Mouse (Mus musculus) forebrain, embryonic 15.5 days (tissue): ENCODE results near the gene Fgd2. TPM values are rescaled to one million over a fixed set of nuclear protein-coding genes. Genes with fewer than 3 reads are reported as not detected.

Experiments used
- ATAC-seq: fragments of 200-750 bp; cut with Nextera tagmentation; replicated peaks from 2 replicates; pipeline ENCODE4 v1.8.0; 2017; ENCODE audit warnings: mild to moderate bottlenecking, moderate TSS enrichment, moderate library complexity
- H3K27ac ChIP-seq: fragments of 300-500 bp; sonication (generic); replicated peaks from 2 replicates; pipeline ENCODE4 v1.5.1; 2015; ENCODE audit warnings: mild to moderate bottlenecking, inconsistent platforms
- H3K27me3 ChIP-seq: fragments of 300-500 bp; sonication (generic); 2 replicates; pipeline ENCODE4 v1.6.1; 2015; ENCODE audit warnings: inconsistent platforms
- H3K36me3 ChIP-seq: fragments of 300-500 bp; sonication (generic); 2 replicates; pipeline ENCODE4 v1.6.1; 2015; ENCODE audit warnings: mild to moderate bottlenecking, inconsistent platforms
- H3K4me1 ChIP-seq: fragments of 300-500 bp; sonication (generic); 2 replicates; pipeline ENCODE4 v1.6.1; 2015; ENCODE audit warnings: inconsistent platforms
- H3K4me2 ChIP-seq: fragments of 300-500 bp; sonication (generic); replicated peaks from 2 replicates; pipeline ENCODE4 v1.6.1; 2015; ENCODE audit warnings: mild to moderate bottlenecking, inconsistent platforms
- H3K4me3 ChIP-seq: fragments of 300-500 bp; sonication (generic); 2 replicates; pipeline ENCODE4 v1.5.1; 2015; ENCODE audit warnings: mild to moderate bottlenecking, inconsistent platforms
- H3K9ac ChIP-seq: fragments of 300-500 bp; sonication (generic); replicated peaks from 2 replicates; pipeline ENCODE4 v1.6.1; 2015; ENCODE audit warnings: mild to moderate bottlenecking, inconsistent platforms
- H3K9me3 ChIP-seq: fragments of 300-500 bp; sonication (generic); 2 replicates; pipeline ENCODE4 v1.6.1; 2016; ENCODE audit warnings: inconsistent platforms
- WGBS: fragments of 180-500 bp; shearing (Covaris S2); methylation state at CpG from one replicate; pipeline ENCODE4 v1.1.7; 2015; ENCODE audit warnings: mixed read lengths; 5-methylcytosine and 5-hydroxymethylcytosine counted together
- polyA plus RNA-seq: library from polyadenylated mRNA; unstranded; fragments of >200 nt; fragmentation: Nextera tagmentation; extraction: Ambion mirVana; gene quantifications from 2 replicates; pipeline ENCODE4 v1.2.1, GENCODE M21; 2015

Fgd2 gene
- polyA plus RNA-seq, 1 experiment from 2014 or later = 5.5 TPM

- Histone ChIP-seq H3K36me3 (no peaks in the 10 kb centered on the region), H3K27ac (no peak overlapping the region), H3K27me3 (no peaks in the 10 kb centered on the region), H3K4me2 (no peak overlapping the region), H3K9ac (no peak overlapping the region), H3K4me1 (peaks cover 22% of the 10 kb centered on the region), H3K9me3 (no peaks in the 10 kb centered on the region), H3K4me3 (no peak overlapping the region)
- 55% methylated on average over 6 of the region's 6 CpGs for WGBS
- ATAC-seq = no peak
Measured at GRCm38 (mm10) chr17:29396056-29396799, 35.5 kb downstream of the Fgd2 start.

GRCm38 (mm10) chr17:29396821-29397242, 36.1 kb downstream of the Fgd2 start:
- no peaks in the 10 kb centered on the region for H3K36me3 ChIP-seq
- no peak overlapping the region for H3K9ac ChIP-seq
- WGBS = 17% methylated on average over 6 of the region's 6 CpGs
- H3K4me3 ChIP-seq = no peak overlapping the region
- no peaks in the 10 kb centered on the region for H3K27me3 ChIP-seq
- H3K4me1 ChIP-seq = peaks cover 22% of the 10 kb centered on the region
- ATAC-seq = peak; percentile 64
- no peak overlapping the region for H3K27ac ChIP-seq
- no peaks in the 10 kb centered on the region for H3K9me3 ChIP-seq
- H3K4me2 ChIP-seq = no peak overlapping the region

- H3K27me3 ChIP-seq = no peaks in the 10 kb centered on the region
- peaks cover 22% of the 10 kb centered on the region for H3K4me1 ChIP-seq
- H3K36me3 ChIP-seq = no peaks in the 10 kb centered on the region
- H3K27ac ChIP-seq = peak overlapping the region; percentile 24
- ATAC-seq = peak; percentile 76; the same call in 1 of the 2 replicates
- H3K9me3 ChIP-seq = no peaks in the 10 kb centered on the region
- H3K4me3 ChIP-seq = peak overlapping the region; percentile 28
- peak overlapping the region; percentile 55 for H3K4me2 ChIP-seq
- peak overlapping the region; percentile 39 for H3K9ac ChIP-seq
- 3% methylated on average over 27 of the region's 27 CpGs for WGBS
Measured at GRCm38 (mm10) chr17:29397480-29398433, 37.0 kb downstream of the Fgd2 start.

GRCm38 (mm10) chr17:29398434-29399026, 37.8 kb downstream of the Fgd2 start:
- no peaks in the 10 kb centered on the region for H3K27me3 ChIP-seq
- H3K4me2 ChIP-seq = peak overlapping the region; percentile 55
- H3K36me3 ChIP-seq = no peaks in the 10 kb centered on the region
- WGBS = 13% methylated on average over 17 of the region's 17 CpGs
- peak overlapping the region; percentile 39 for H3K9ac ChIP-seq
- H3K4me1 ChIP-seq = peaks cover 22% of the 10 kb centered on the region
- H3K27ac ChIP-seq = peak overlapping the region; percentile 24; the same call in 1 of the 2 replicates
- no peak for ATAC-seq
- H3K4me3 ChIP-seq = peak overlapping the region; percentile 28
- no peaks in the 10 kb centered on the region for H3K9me3 ChIP-seq

GRCm38 (mm10) chr17:29399241-29399910, 38.7 kb downstream of the Fgd2 start:
- ATAC-seq = no peak
- H3K27me3 ChIP-seq = no peaks in the 10 kb centered on the region
- H3K4me3 ChIP-seq = no peak overlapping the region
- H3K9ac ChIP-seq = no peak overlapping the region
- H3K4me2 ChIP-seq = no peak overlapping the region
- H3K4me1 ChIP-seq = peaks cover 22% of the 10 kb centered on the region
- no peaks in the 10 kb centered on the region for H3K36me3 ChIP-seq
- no peak overlapping the region for H3K27ac ChIP-seq
- H3K9me3 ChIP-seq = no peaks in the 10 kb centered on the region
- 59% methylated on average over 14 of the region's 14 CpGs for WGBS

GRCm38 (mm10) chr17:29400044-29400443, 39.3 kb downstream of the Fgd2 start:
- no peaks in the 10 kb centered on the region for H3K9me3 ChIP-seq
- H3K4me3 ChIP-seq = no peak overlapping the region
- WGBS = 67% methylated on average over 5 of the region's 5 CpGs
- peaks cover 22% of the 10 kb centered on the region for H3K4me1 ChIP-seq
- no peak overlapping the region for H3K27ac ChIP-seq
- H3K4me2 ChIP-seq = no peak overlapping the region
- no peak for ATAC-seq
- H3K36me3 ChIP-seq = no peaks in the 10 kb centered on the region
- no peak overlapping the region for H3K9ac ChIP-seq
- H3K27me3 ChIP-seq = no peaks in the 10 kb centered on the region

- Histone ChIP-seq H3K4me1 (peaks cover 20% of the 10 kb centered on the region), H3K27ac (no peak overlapping the region), H3K27me3 (no peaks in the 10 kb centered on the region), H3K9me3 (no peaks in the 10 kb centered on the region), H3K4me2 (no peak overlapping the region), H3K9ac (no peak overlapping the region), H3K36me3 (no peaks in the 10 kb centered on the region), H3K4me3 (no peak overlapping the region)
- WGBS = 64% methylated on average over 15 of the region's 15 CpGs
- ATAC-seq = no peak
Measured at GRCm38 (mm10) chr17:29401741-29402268, 41.1 kb downstream of the Fgd2 start.

GRCm38 (mm10) chr17:29403179-29403578, 42.5 kb downstream of the Fgd2 start:
- Histone ChIP-seq H3K9me3 (no peaks in the 10 kb centered on the region), H3K4me2 (no peak overlapping the region), H3K36me3 (no peaks in the 10 kb centered on the region), H3K4me3 (no peak overlapping the region), H3K27ac (no peak overlapping the region), H3K27me3 (no peaks in the 10 kb centered on the region), H3K9ac (no peak overlapping the region), H3K4me1 (peaks cover 7% of the 10 kb centered on the region)
- WGBS = 82% methylated on average over 1 of the region's 1 CpGs
- no peak for ATAC-seq

GRCm38 (mm10) chr17:29405501-29405900, 44.8 kb downstream of the Fgd2 start:
- H3K4me2 ChIP-seq = no peak overlapping the region
- 47% methylated on average over 13 of the region's 13 CpGs for WGBS
- H3K4me3 ChIP-seq = no peak overlapping the region
- no peaks in the 10 kb centered on the region for H3K27me3 ChIP-seq
- H3K9me3 ChIP-seq = no peaks in the 10 kb centered on the region
- H3K4me1 ChIP-seq = no peaks in the 10 kb centered on the region
- H3K9ac ChIP-seq = no peak overlapping the region
- no peak overlapping the region for H3K27ac ChIP-seq
- no peak for ATAC-seq
- H3K36me3 ChIP-seq = no peaks in the 10 kb centered on the region

GRCm38 (mm10) chr17:29406077-29406476, 45.4 kb downstream of the Fgd2 start:
- H3K36me3 ChIP-seq = no peaks in the 10 kb centered on the region
- H3K9ac ChIP-seq = no peak overlapping the region
- ATAC-seq = no peak
- no peaks in the 10 kb centered on the region for H3K27me3 ChIP-seq
- no peaks in the 10 kb centered on the region for H3K9me3 ChIP-seq
- H3K4me1 ChIP-seq = no peaks in the 10 kb centered on the region
- no peak overlapping the region for H3K27ac ChIP-seq
- 43% methylated on average over 6 of the region's 6 CpGs for WGBS
- H3K4me2 ChIP-seq = no peak overlapping the region
- H3K4me3 ChIP-seq = no peak overlapping the region

- H3K4me3 ChIP-seq = no peak overlapping the region
- 92% methylated on average over 5 of the region's 5 CpGs for WGBS
Measured at GRCm38 (mm10) chr17:29407405-29407804, 46.7 kb downstream of the Fgd2 start.

More at GRCm38 (mm10) chr17:29407405-29407804, 46.7 kb downstream of the Fgd2 start:
- H3K36me3 ChIP-seq = no peaks in the 10 kb centered on the region
- no peak overlapping the region for H3K4me2 ChIP-seq
- no peaks in the 10 kb centered on the region for H3K9me3 ChIP-seq
- ATAC-seq = no peak
- no peaks in the 10 kb centered on the region for H3K27me3 ChIP-seq
- H3K27ac ChIP-seq = no peak overlapping the region
- no peaks in the 10 kb centered on the region for H3K4me1 ChIP-seq
- H3K9ac ChIP-seq = no peak overlapping the region
